18 mouse cellular contexts compared by ENCODE assay signal in the genomic region with DNA sequence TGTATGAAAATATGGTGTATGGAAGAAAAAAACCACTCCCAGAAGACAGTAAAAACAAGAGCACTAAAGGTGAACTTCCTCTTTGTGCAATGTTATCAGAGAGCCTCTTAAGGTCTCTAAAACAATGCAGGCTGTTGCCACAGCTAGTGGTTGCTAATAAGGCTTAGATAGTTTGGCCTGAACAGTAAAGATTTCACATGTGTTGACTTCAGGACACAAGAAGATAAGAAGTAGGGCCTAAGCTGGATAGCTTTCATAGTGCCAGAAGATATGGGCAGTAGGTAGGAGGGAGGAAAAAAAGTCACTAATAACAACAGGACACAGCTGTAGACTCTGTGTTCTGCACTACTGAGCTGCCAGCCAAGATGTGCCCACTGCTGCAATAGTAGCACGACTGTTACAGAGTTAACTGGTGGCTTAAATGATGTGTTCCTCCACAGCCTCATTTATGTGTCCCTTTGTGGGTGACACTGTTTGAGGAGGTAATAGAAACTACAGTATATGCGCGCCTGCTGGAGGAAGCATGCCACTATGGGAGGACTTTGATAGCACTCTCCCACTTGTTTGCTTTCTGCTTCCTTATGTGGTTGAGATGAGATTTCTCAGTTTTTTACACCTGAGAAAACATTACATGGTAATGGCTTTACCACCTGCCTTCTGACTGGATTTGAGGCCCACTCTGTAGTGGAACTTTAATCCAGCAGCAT. TPM values are rescaled to one million over a fixed set of nuclear protein-coding genes. Genes with fewer than 3 reads are reported as not detected.
A peak's percentile ranks its signal among the peaks of the same experiment; 100 is the strongest.
DNase-seq lines count a peak whose midpoint lies in the region; ATAC-seq and TF ChIP-seq lines count a peak whose summit lies in the region.
"Had no signal": no experiment of that assay in that cellular context is flagged by ENCODE, and none has a peak within 500 bp of the region (broad histone marks: within the 10 kb centered on the region; RNA-seq: fewer than 3 reads in every experiment).

No protein-coding gene starts in this region.

- no peak for TF ChIP-seq POLR2A in bone marrow, adult 2 months (IDR thresholded peaks at IDR 0.05; ENCODE audit: borderline replicate concordance, control insufficient read depth, low read depth, low read length)

- 88% methylated on average over 3 of the region's 3 CpGs for WGBS in hindbrain, embryonic 14.5 days
- WGBS in hindbrain, embryonic 13.5 days, result 87% methylated on average over 3 of the region's 3 CpGs
- WGBS in bone marrow, adult 2 months, result 43% methylated on average over 3 of the region's 3 CpGs
- WGBS in intestine, postnatal 0 days, result 41% methylated on average over 3 of the region's 3 CpGs

- no peak overlapping the region for H3K4me2 ChIP-seq in hindbrain, embryonic 14.5 days (replicated peaks)
- no peak overlapping the region for H3K4me2 ChIP-seq in hindbrain, embryonic 13.5 days
- H3K4me2 ChIP-seq in intestine, postnatal 0 days (replicated peaks; ENCODE audit: low read depth), result no peak overlapping the region
- H3K4me2 ChIP-seq: neural tube, embryonic 13.5 days had no signal

- H3K27ac ChIP-seq in hindbrain, embryonic 14.5 days, result no peak overlapping the region
- H3K27ac ChIP-seq in hindbrain, embryonic 13.5 days, result no peak overlapping the region
- peak overlapping the region; percentile 38; the same call in 1 of the 2 replicates for H3K27ac ChIP-seq in bone marrow, adult 2 months (ENCODE audit: control insufficient read depth, insufficient read depth, low read depth, low read length, poor library complexity)
- peak overlapping the region; percentile 70 for H3K27ac ChIP-seq in intestine, postnatal 0 days (ENCODE audit: low read depth, low read length)
- H3K27ac ChIP-seq: neural tube, embryonic 13.5 days had no signal

- H3K4me3 ChIP-seq in hindbrain, embryonic 14.5 days (replicated peaks; ENCODE audit: low read length), result no peak overlapping the region
- no peak overlapping the region for H3K4me3 ChIP-seq in hindbrain, embryonic 13.5 days
- no peak overlapping the region for H3K4me3 ChIP-seq in bone marrow, adult 2 months (replicated peaks; ENCODE audit: control insufficient read depth, low read depth, low read length)
- no peak overlapping the region for H3K4me3 ChIP-seq in intestine, postnatal 0 days (ENCODE audit: low read depth, low read length)
- H3K4me3 ChIP-seq: erythroblast, embryonic 14.5 days; neural tube, embryonic 13.5 days had no signal

- TF ChIP-seq CTCF in bone marrow, adult 2 months (IDR thresholded peaks at IDR 0.05; ENCODE audit: control insufficient read depth, insufficient read depth, low read length), result no peak
- peak; percentile 32 for TF ChIP-seq CTCF in intestine, postnatal 0 days (IDR thresholded peaks at IDR 0.05; ENCODE audit: low read depth)

- no peak for ATAC-seq in hindbrain, embryonic 14.5 days (ENCODE audit: low FRiP score)
- ATAC-seq in hindbrain, embryonic 13.5 days (ENCODE audit: low FRiP score), result no peak
- ATAC-seq in intestine, postnatal 0 days, result peak; percentile 93
- ATAC-seq in neutrophil, adult 5-6 weeks (ENCODE audit: extremely low read depth, insufficient number of reproducible peaks, low FRiP score, poor library complexity, severe bottlenecking), result peak; percentile 83
- ATAC-seq: inflammation-experienced regulatory T-cells, adult 6 months; midbrain, embryonic 16.5 days had no signal

- peak; percentile 10 for DNase-seq in hindbrain, embryonic 14.5 days (ENCODE audit: low spot score)
- no peak for DNase-seq in gastrocnemius, adult 8-10 months (ENCODE audit: low spot score in 2 of 2)
- DNase-seq in urinary bladder, postnatal 14 days (ENCODE audit: low spot score), result no peak
- DNase-seq in left cerebral cortex, adult 8-10 months (ENCODE audit: low spot score in 2 of 2), result no peak
- DNase-seq: adrenal gland, postnatal 25 days; cerebellum, adult 11-12 months; embryo, embryonic 11 days; kidney, postnatal 36 days; layer of hippocampus, postnatal 36 days; lung, postnatal 4 days had no signal

- no peak overlapping the region for H3K9ac ChIP-seq in hindbrain, embryonic 14.5 days
- H3K9ac ChIP-seq in hindbrain, embryonic 13.5 days, result no peak overlapping the region
- H3K9ac ChIP-seq in intestine, postnatal 0 days (ENCODE audit: low read depth, low read length), result no peak overlapping the region
- H3K9ac ChIP-seq: neural tube, embryonic 13.5 days had no signal

- no peaks in the 10 kb centered on the region for H3K9me3 ChIP-seq in hindbrain, embryonic 14.5 days (ENCODE audit: control insufficient read depth, low read length)
- no peaks in the 10 kb centered on the region for H3K9me3 ChIP-seq in hindbrain, embryonic 13.5 days
- H3K9me3 ChIP-seq in intestine, postnatal 0 days (ENCODE audit: control insufficient read depth), result no peaks in the 10 kb centered on the region
- H3K9me3 ChIP-seq: neural tube, embryonic 13.5 days had no signal

- H3K27me3 ChIP-seq in hindbrain, embryonic 14.5 days (ENCODE audit: control insufficient read depth, insufficient read depth, low read length), result no peaks in the 10 kb centered on the region
- no peaks in the 10 kb centered on the region for H3K27me3 ChIP-seq in hindbrain, embryonic 13.5 days
- no peaks in the 10 kb centered on the region for H3K27me3 ChIP-seq in intestine, postnatal 0 days (replicated peaks; ENCODE audit: control insufficient read depth, insufficient read depth, low read length)
- H3K27me3 ChIP-seq: neural tube, embryonic 13.5 days had no signal

- no peaks in the 10 kb centered on the region for H3K36me3 ChIP-seq in hindbrain, embryonic 14.5 days (replicated peaks; ENCODE audit: control insufficient read depth, insufficient read depth)
- no peaks in the 10 kb centered on the region for H3K36me3 ChIP-seq in hindbrain, embryonic 13.5 days
- H3K36me3 ChIP-seq in intestine, postnatal 0 days (ENCODE audit: control insufficient read depth, insufficient read depth), result no peaks in the 10 kb centered on the region
- H3K36me3 ChIP-seq: neural tube, embryonic 13.5 days had no signal

- H3K4me1 ChIP-seq in hindbrain, embryonic 14.5 days (replicated peaks; ENCODE audit: control insufficient read depth, insufficient read depth, low read length), result no peaks in the 10 kb centered on the region
- H3K4me1 ChIP-seq in hindbrain, embryonic 13.5 days (replicated peaks), result no peaks in the 10 kb centered on the region
- H3K4me1 ChIP-seq in bone marrow, adult 2 months (ENCODE audit: control insufficient read depth, insufficient read depth, low read length), result peaks cover 4% of the 10 kb centered on the region
- peaks cover 4% of the 10 kb centered on the region; the same call in 1 of the 2 replicates for H3K4me1 ChIP-seq in intestine, postnatal 0 days (replicated peaks; ENCODE audit: control insufficient read depth, insufficient read depth, low read length)
- H3K4me1 ChIP-seq: neural tube, embryonic 13.5 days had no signal

RNA-seq across cellular contexts. Expression of a gene that starts 17.0 kb away (rescaled TPM):
- 27.6 and 31.5 TPM in 2 replicates for polyA plus RNA-seq in hindbrain, embryonic 14.5 days (2014; fragmentation: Nextera tagmentation; extraction: Ambion mirVana)
- polyA plus RNA-seq in hindbrain, embryonic 13.5 days (2015; fragmentation: Nextera tagmentation; extraction: Ambion mirVana), result 33.2 and 33.6 TPM in 2 replicates
- polyA plus RNA-seq in bone marrow, adult 2 months (2011; ENCODE audit: insufficient read depth, insufficient read length, low replicate concordance, missing spikeins), result 25.4 and 38.7 TPM in 2 replicates
- polyA plus RNA-seq in intestine, postnatal 0 days (2015; fragmentation: Nextera tagmentation; extraction: Ambion mirVana), result 179 and 207 TPM in 2 replicates
- 37.7 and 39.7 TPM in 2 replicates for total RNA-seq in neutrophil, adult 5-6 weeks (2017)
- 10 to 100 TPM; 15.1 to 19.2 (median 18.5) TPM for total RNA-seq in gastrocnemius, adult 8-10 months (2022)
- 10 to 100 TPM; 20.8 to 24.2 (median 23.0) TPM for total RNA-seq in left cerebral cortex, adult 8-10 months (2022)

RNA-seq across cellular contexts. Expression of a gene that starts 59.1 kb away (rescaled TPM):
- 5.3 and 8.5 TPM in 2 replicates for polyA plus RNA-seq in hindbrain, embryonic 14.5 days (2014; fragmentation: Nextera tagmentation; extraction: Ambion mirVana)
- polyA plus RNA-seq in hindbrain, embryonic 13.5 days (2015; fragmentation: Nextera tagmentation; extraction: Ambion mirVana), result 6.3 and 7.2 TPM in 2 replicates
- polyA plus RNA-seq in bone marrow, adult 2 months (2011; ENCODE audit: insufficient read depth, insufficient read length, low replicate concordance, missing spikeins), result 2.8 and 4.2 TPM in 2 replicates
- 62.9 and 66.0 TPM in 2 replicates for polyA plus RNA-seq in intestine, postnatal 0 days (2015; fragmentation: Nextera tagmentation; extraction: Ambion mirVana)
- total RNA-seq in neutrophil, adult 5-6 weeks (2017), result 0.61 and 2.9 TPM in 2 replicates
- 10 to 100 TPM; 30.9 to 49.5 (median 36.0) TPM for total RNA-seq in gastrocnemius, adult 8-10 months (2022)
- total RNA-seq in left cerebral cortex, adult 8-10 months (2022), result 1 to 10 TPM; 2.2 to 4.9 (median 3.9) TPM

Comparison
In these comparisons a context has a peak if more than half of its experiments do, and no peak if none do; other contexts are left out.
1. ATAC-seq: peak in intestine, postnatal 0 days (single experiment) and neutrophil, adult 5-6 weeks (single experiment); none in hindbrain, embryonic 14.5 days (single experiment) and hindbrain, embryonic 13.5 days (single experiment).
2. H3K27ac ChIP-seq: peak in bone marrow, adult 2 months (single experiment) and intestine, postnatal 0 days (single experiment); none in hindbrain, embryonic 14.5 days (single experiment) and hindbrain, embryonic 13.5 days (single experiment).